Mouse (Mus musculus) stomach, embryonic 14.5 days (tissue): ENCODE results near the gene Kifc5b. TPM values are rescaled to one million over a fixed set of nuclear protein-coding genes. Genes with fewer than 3 reads are reported as not detected.

Experiments
- ATAC-seq: fragments of 200-750 bp; cut with Nextera tagmentation; 2 replicates; pipeline ENCODE4 v1.8.0; 2017; ENCODE audit warnings: low read depth, moderate TSS enrichment; ENCODE audit not compliant: insufficient number of reproducible peaks, insufficient read depth, low FRiP score
- H3K27ac ChIP-seq: fragments of 300-500 bp; sonication (generic); 2 replicates; pipeline ENCODE4 v1.5.1; 2014; ENCODE audit warnings: mild to moderate bottlenecking, low read length, moderate library complexity, mixed read lengths
- H3K27me3 ChIP-seq: fragments of 300-500 bp; sonication (generic); 2 replicates; pipeline ENCODE4 v1.6.1; 2014; ENCODE audit warnings: low read length, control low read depth, mixed read lengths; ENCODE audit not compliant: control insufficient read depth, insufficient read depth
- H3K36me3 ChIP-seq: fragments of 300-500 bp; sonication (generic); 2 replicates; pipeline ENCODE4 v1.6.1; 2014; ENCODE audit warnings: mild to moderate bottlenecking, control low read depth, low read length, moderate library complexity, mixed read lengths; ENCODE audit not compliant: control insufficient read depth, insufficient read depth
- H3K4me1 ChIP-seq: fragments of 300-500 bp; sonication (generic); 2 replicates; pipeline ENCODE4 v1.6.1; 2014; ENCODE audit warnings: low read length, control low read depth, mixed read lengths; ENCODE audit not compliant: control insufficient read depth, insufficient read depth
- H3K4me2 ChIP-seq: fragments of 300-500 bp; sonication (generic); replicated peaks from 2 replicates; pipeline ENCODE4 v1.6.1; 2014; ENCODE audit warnings: low read depth, low read length, control low read depth
- H3K4me3 ChIP-seq: fragments of 300-500 bp; sonication (generic); 2 replicates; pipeline ENCODE4 v1.5.1; 2014; ENCODE audit warnings: low read depth, low read length, control low read depth
- H3K9ac ChIP-seq: fragments of 300-500 bp; sonication (generic); replicated peaks from 2 replicates; pipeline ENCODE4 v1.6.1; 2014; ENCODE audit warnings: low read depth, mild to moderate bottlenecking, control low read depth, low read length, moderate library complexity, mixed read lengths
- H3K9me3 ChIP-seq: fragments of 300-500 bp; sonication (generic); 2 replicates; pipeline ENCODE4 v1.6.1; 2016; ENCODE audit warnings: low read depth, low read length, control low read depth; ENCODE audit not compliant: control insufficient read depth
- WGBS: fragments of 180-500 bp; shearing (Covaris S2); extraction: QIAGEN DNeasy Blood & Tissue Kit; methylation state at CpG from one replicate; pipeline ENCODE4 v1.1.7; 2014; 5-methylcytosine and 5-hydroxymethylcytosine counted together
- polyA plus RNA-seq: library from polyadenylated mRNA; unstranded; fragments of >200 nt; fragmentation: Nextera tagmentation; extraction: Ambion mirVana; gene quantifications from 2 replicates; pipeline ENCODE4 v1.2.1, GENCODE M21; 2014

Gene Kifc5b
- polyA plus RNA-seq, 1 experiment from 2014 or later: 8.2 TPM

GRCm38 (mm10) chr17:26883585-26883984 lies 33.3 kb upstream of the Kifc5b start:
- H3K4me2 ChIP-seq: no peak overlapping the region
- H3K36me3 ChIP-seq: no peaks in the 10 kb centered on the region
- WGBS: 75% methylated on average over 6 of the region's 6 CpGs
- no peak overlapping the region for H3K4me3 ChIP-seq
- H3K9ac ChIP-seq: no peak overlapping the region
- H3K27me3 ChIP-seq: no peaks in the 10 kb centered on the region
- H3K9me3 ChIP-seq: no peaks in the 10 kb centered on the region
- no peak for ATAC-seq
- no peak overlapping the region for H3K27ac ChIP-seq
- peaks cover 7% of the 10 kb centered on the region; the same call in 1 of the 2 replicates for H3K4me1 ChIP-seq

- H3K4me2 ChIP-seq: peak overlapping the region; percentile 45
- no peaks in the 10 kb centered on the region for H3K36me3 ChIP-seq
- peak; percentile 35; the same call in 1 of the 2 replicates for ATAC-seq
- peaks cover 7% of the 10 kb centered on the region; the same call in 1 of the 2 replicates for H3K4me1 ChIP-seq
- peak overlapping the region; percentile 29 for H3K4me3 ChIP-seq
- no peaks in the 10 kb centered on the region for H3K9me3 ChIP-seq
- H3K9ac ChIP-seq: no peak overlapping the region
- no peak overlapping the region for H3K27ac ChIP-seq
- WGBS: 18% methylated on average over 25 of the region's 25 CpGs
- no peaks in the 10 kb centered on the region for H3K27me3 ChIP-seq
Observed at GRCm38 (mm10) chr17:26884995-26885926, 31.6 kb upstream of the Kifc5b start.

- 10% methylated on average over 30 of the region's 30 CpGs for WGBS
- ATAC-seq: peak; percentile 83
- Histone ChIP-seq H3K36me3 (no peaks in the 10 kb centered on the region), H3K4me3 (peak overlapping the region; percentile 29), H3K4me1 (peaks cover 7% of the 10 kb centered on the region; the same call in 1 of the 2 replicates), H3K27ac (no peak overlapping the region), H3K4me2 (peak overlapping the region; percentile 45), H3K9ac (no peak overlapping the region), H3K27me3 (no peaks in the 10 kb centered on the region), H3K9me3 (no peaks in the 10 kb centered on the region)
Observed at GRCm38 (mm10) chr17:26886047-26886749, 30.7 kb upstream of the Kifc5b start.

DNA sequence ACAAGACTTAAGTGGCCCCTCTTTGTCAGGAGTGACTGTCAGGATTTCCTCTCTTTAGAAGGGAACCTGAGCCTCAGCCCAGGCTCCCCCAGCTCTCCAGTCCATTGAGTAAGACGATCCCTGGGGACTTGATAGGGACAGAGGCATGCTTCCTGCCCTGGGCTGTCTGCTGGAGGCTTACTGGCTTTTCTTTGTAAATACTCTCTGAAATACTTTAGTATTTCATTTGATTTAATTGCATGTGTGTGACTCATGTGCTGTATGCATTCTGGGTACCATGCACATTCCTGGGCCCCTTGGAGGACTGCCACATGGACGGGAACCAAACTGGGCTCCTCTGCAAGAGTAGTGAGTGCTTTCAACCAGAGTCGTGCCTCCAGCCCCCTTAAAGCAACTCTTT lies 29.0 kb upstream of the Kifc5b start:
- Histone ChIP-seq H3K4me1 (peaks cover 11% of the 10 kb centered on the region; the same call in 1 of the 2 replicates), H3K27me3 (no peaks in the 10 kb centered on the region), H3K36me3 (no peaks in the 10 kb centered on the region), H3K4me2 (no peak overlapping the region), H3K27ac (no peak overlapping the region; the same call in 1 of the 2 replicates), H3K9ac (no peak overlapping the region), H3K9me3 (no peaks in the 10 kb centered on the region), H3K4me3 (no peak overlapping the region)
- ATAC-seq: no peak
- 20% methylated on average over 3 of the region's 3 CpGs for WGBS

DNA sequence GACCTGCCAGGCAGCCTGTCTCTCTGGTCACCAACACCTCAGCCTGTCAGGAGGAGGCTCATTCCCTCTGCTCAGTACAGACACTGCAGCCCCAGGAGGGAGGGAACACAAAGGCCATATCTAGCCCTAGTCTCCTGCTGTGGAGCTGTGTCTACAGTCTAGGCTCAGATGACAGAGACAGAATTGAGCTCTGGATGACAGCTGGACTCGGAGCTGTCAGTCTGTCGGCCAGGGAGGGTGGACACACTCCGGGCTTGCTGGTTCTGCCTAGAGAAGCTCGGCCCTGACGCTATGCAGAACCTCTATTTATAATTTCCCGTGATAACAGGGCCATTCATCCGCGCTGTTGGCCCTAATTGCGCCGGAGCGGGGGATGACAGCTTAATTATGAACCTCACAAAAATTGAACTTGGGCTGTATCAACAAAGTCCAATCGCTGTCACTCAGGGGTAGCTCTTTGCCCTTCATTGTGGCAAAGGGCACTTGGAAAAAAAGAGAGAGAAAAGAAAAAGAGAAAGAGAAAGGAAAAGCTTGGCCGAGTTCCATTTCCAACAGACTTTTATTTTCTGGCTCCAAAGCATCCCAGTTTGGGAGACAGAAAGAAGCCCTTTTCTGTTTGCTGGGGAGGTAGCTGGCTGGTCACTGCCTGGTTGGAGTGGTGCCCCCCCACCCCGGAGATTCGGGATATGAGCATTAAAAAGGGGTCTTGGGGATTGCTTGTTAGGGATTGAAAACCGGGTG lies 24.1 kb upstream of the Kifc5b start:
- Histone ChIP-seq H3K27me3 (no peaks in the 10 kb centered on the region), H3K9ac (no peak overlapping the region), H3K4me1 (peaks cover 4% of the 10 kb centered on the region; the same call in 1 of the 2 replicates), H3K9me3 (no peaks in the 10 kb centered on the region), H3K4me3 (no peak overlapping the region), H3K4me2 (peak overlapping the region; percentile 26; the same call in 1 of the 2 replicates), H3K27ac (peak overlapping the region; percentile 58; the same call in 1 of the 2 replicates), H3K36me3 (no peaks in the 10 kb centered on the region)
- ATAC-seq: peak; percentile 49; the same call in 1 of the 2 replicates
- 34% methylated on average over 16 of the region's 16 CpGs for WGBS

DNA sequence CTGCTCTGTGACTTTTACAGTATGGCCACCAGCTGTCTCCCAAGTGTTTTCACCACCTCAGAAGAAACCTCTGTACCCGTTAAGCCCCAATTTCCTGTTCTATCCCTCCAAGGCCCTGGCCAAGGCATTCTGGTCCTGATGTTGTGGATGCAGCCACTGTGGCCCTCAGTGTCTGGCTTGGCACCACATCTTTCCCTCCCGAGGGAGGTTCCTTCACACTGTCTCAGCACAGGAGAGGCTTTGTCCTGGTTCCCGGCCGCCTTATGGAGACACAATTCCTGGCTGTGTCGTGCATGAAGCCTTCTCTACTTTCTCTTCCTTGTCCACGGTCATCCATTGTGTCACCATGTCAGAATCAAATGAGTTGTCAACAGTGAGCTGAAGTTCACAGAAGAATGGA lies 23.4 kb upstream of the Kifc5b start:
- H3K4me2 ChIP-seq: no peak overlapping the region; the same call in 1 of the 2 replicates
- peaks cover 4% of the 10 kb centered on the region; the same call in 1 of the 2 replicates for H3K4me1 ChIP-seq
- peak overlapping the region; percentile 58; the same call in 1 of the 2 replicates for H3K27ac ChIP-seq
- H3K27me3 ChIP-seq: no peaks in the 10 kb centered on the region
- H3K4me3 ChIP-seq: no peak overlapping the region
- 56% methylated on average over 6 of the region's 6 CpGs for WGBS
- H3K9me3 ChIP-seq: no peaks in the 10 kb centered on the region
- H3K36me3 ChIP-seq: no peaks in the 10 kb centered on the region
- ATAC-seq: no peak
- no peak overlapping the region for H3K9ac ChIP-seq

GRCm38 (mm10) chr17:26894342-26894741 lies 22.5 kb upstream of the Kifc5b start:
- no peak overlapping the region for H3K27ac ChIP-seq
- H3K27me3 ChIP-seq: no peaks in the 10 kb centered on the region
- H3K9ac ChIP-seq: no peak overlapping the region
- H3K4me3 ChIP-seq: no peak overlapping the region
- WGBS: 78% methylated on average over 6 of the region's 6 CpGs
- no peaks in the 10 kb centered on the region for H3K9me3 ChIP-seq
- ATAC-seq: no peak
- peaks cover 4% of the 10 kb centered on the region; the same call in 1 of the 2 replicates for H3K4me1 ChIP-seq
- no peaks in the 10 kb centered on the region for H3K36me3 ChIP-seq
- no peak overlapping the region for H3K4me2 ChIP-seq

DNA sequence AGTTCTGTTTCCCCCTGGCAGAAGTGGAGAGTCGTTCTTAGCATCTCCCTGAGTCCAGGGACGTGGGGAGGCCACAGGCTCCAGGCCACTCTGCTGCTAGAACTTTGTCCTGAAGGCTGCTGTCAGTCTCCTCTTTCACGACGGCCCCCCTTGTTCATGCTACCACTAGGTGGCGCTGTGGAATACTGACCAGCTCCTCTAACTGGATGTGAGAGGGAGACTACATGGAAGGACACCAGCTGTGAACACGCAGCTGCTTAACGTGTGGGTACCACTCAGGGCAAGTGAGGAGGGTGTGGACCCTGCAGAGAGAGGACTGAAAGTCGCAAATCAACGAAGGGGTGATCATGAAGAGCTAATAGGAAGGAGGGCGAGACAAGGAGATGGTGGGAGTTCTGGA lies 21.3 kb upstream of the Kifc5b start:
- Histone ChIP-seq H3K27ac (no peak overlapping the region), H3K27me3 (no peaks in the 10 kb centered on the region), H3K4me1 (peaks cover 4% of the 10 kb centered on the region; the same call in 1 of the 2 replicates), H3K9me3 (no peaks in the 10 kb centered on the region), H3K36me3 (no peaks in the 10 kb centered on the region), H3K9ac (no peak overlapping the region), H3K4me2 (no peak overlapping the region), H3K4me3 (no peak overlapping the region)
- ATAC-seq: no peak
- 16% methylated on average over 10 of the region's 10 CpGs for WGBS
